Mouse (Mus musculus) stomach, embryonic 14.5 days (tissue): ENCODE data around the gene Sirpa. TPM values are rescaled to one million over a fixed set of nuclear protein-coding genes. Genes with fewer than 3 reads are reported as not detected.

Experiments
- ATAC-seq: fragments of 200-750 bp; cut with Nextera tagmentation; 2 replicates; pipeline ENCODE4 v1.8.0; 2017; ENCODE audit warnings: low read depth, moderate TSS enrichment; ENCODE audit not compliant: insufficient number of reproducible peaks, insufficient read depth, low FRiP score
- H3K27ac ChIP-seq: fragments of 300-500 bp; sonication (generic); 2 replicates; pipeline ENCODE4 v1.5.1; 2014; ENCODE audit warnings: mild to moderate bottlenecking, low read length, moderate library complexity, mixed read lengths
- H3K27me3 ChIP-seq: fragments of 300-500 bp; sonication (generic); 2 replicates; pipeline ENCODE4 v1.6.1; 2014; ENCODE audit warnings: low read length, control low read depth, mixed read lengths; ENCODE audit not compliant: control insufficient read depth, insufficient read depth
- H3K36me3 ChIP-seq: fragments of 300-500 bp; sonication (generic); 2 replicates; pipeline ENCODE4 v1.6.1; 2014; ENCODE audit warnings: mild to moderate bottlenecking, control low read depth, low read length, moderate library complexity, mixed read lengths; ENCODE audit not compliant: control insufficient read depth, insufficient read depth
- H3K4me1 ChIP-seq: fragments of 300-500 bp; sonication (generic); 2 replicates; pipeline ENCODE4 v1.6.1; 2014; ENCODE audit warnings: low read length, control low read depth, mixed read lengths; ENCODE audit not compliant: control insufficient read depth, insufficient read depth
- H3K4me2 ChIP-seq: fragments of 300-500 bp; sonication (generic); replicated peaks from 2 replicates; pipeline ENCODE4 v1.6.1; 2014; ENCODE audit warnings: low read depth, low read length, control low read depth
- H3K4me3 ChIP-seq: fragments of 300-500 bp; sonication (generic); 2 replicates; pipeline ENCODE4 v1.5.1; 2014; ENCODE audit warnings: low read depth, low read length, control low read depth
- H3K9ac ChIP-seq: fragments of 300-500 bp; sonication (generic); replicated peaks from 2 replicates; pipeline ENCODE4 v1.6.1; 2014; ENCODE audit warnings: low read depth, mild to moderate bottlenecking, control low read depth, low read length, moderate library complexity, mixed read lengths
- H3K9me3 ChIP-seq: fragments of 300-500 bp; sonication (generic); 2 replicates; pipeline ENCODE4 v1.6.1; 2016; ENCODE audit warnings: low read depth, low read length, control low read depth; ENCODE audit not compliant: control insufficient read depth
- WGBS: fragments of 180-500 bp; shearing (Covaris S2); extraction: QIAGEN DNeasy Blood & Tissue Kit; methylation state at CpG from one replicate; pipeline ENCODE4 v1.1.7; 2014; 5-methylcytosine and 5-hydroxymethylcytosine counted together
- polyA plus RNA-seq: library from polyadenylated mRNA; unstranded; fragments of >200 nt; fragmentation: Nextera tagmentation; extraction: Ambion mirVana; gene quantifications from 2 replicates; pipeline ENCODE4 v1.2.1, GENCODE M21; 2014

The Sirpa gene
- polyA plus RNA-seq, 1 experiment from 2014 or later, result 27.4 TPM

- Histone ChIP-seq H3K9me3 (no peaks in the 10 kb centered on the region), H3K9ac (no peak overlapping the region), H3K27ac (no peak overlapping the region), H3K4me2 (no peak overlapping the region), H3K36me3 (peaks cover 4% of the 10 kb centered on the region; the same call in 1 of the 2 replicates), H3K4me3 (no peak overlapping the region), H3K27me3 (no peaks in the 10 kb centered on the region), H3K4me1 (no peaks in the 10 kb centered on the region)
- no peak for ATAC-seq
- WGBS, result 64% methylated on average over 3 of the region's 3 CpGs
Observed at GRCm38 (mm10) chr2:129605816-129606215, 13.2 kb downstream of the Sirpa start.

GRCm38 (mm10) chr2:129606269-129606668, 13.6 kb downstream of the Sirpa start:
- Histone ChIP-seq H3K4me1 (no peaks in the 10 kb centered on the region), H3K4me2 (no peak overlapping the region), H3K27me3 (no peaks in the 10 kb centered on the region), H3K9ac (no peak overlapping the region), H3K4me3 (no peak overlapping the region), H3K27ac (no peak overlapping the region), H3K9me3 (no peaks in the 10 kb centered on the region), H3K36me3 (peaks cover 6% of the 10 kb centered on the region; the same call in 1 of the 2 replicates)
- no peak for ATAC-seq
- WGBS, result 46% methylated on average over 8 of the region's 8 CpGs

- 81% methylated on average over 2 of the region's 2 CpGs for WGBS
- H3K4me3 ChIP-seq, result no peak overlapping the region
Observed at GRCm38 (mm10) chr2:129606899-129607298, 14.3 kb downstream of the Sirpa start.

GRCm38 (mm10) chr2:129613971-129614370, 21.3 kb downstream of the Sirpa start:
- no peak for ATAC-seq
- 88% methylated on average over 6 of the region's 6 CpGs for WGBS

More at GRCm38 (mm10) chr2:129606899-129607298, 14.3 kb downstream of the Sirpa start:
- H3K4me2 ChIP-seq, result no peak overlapping the region
- peaks cover 6% of the 10 kb centered on the region; the same call in 1 of the 2 replicates for H3K36me3 ChIP-seq
- H3K27me3 ChIP-seq, result no peaks in the 10 kb centered on the region
- H3K9ac ChIP-seq, result no peak overlapping the region
- no peaks in the 10 kb centered on the region for H3K4me1 ChIP-seq
- H3K9me3 ChIP-seq, result no peaks in the 10 kb centered on the region
- ATAC-seq, result no peak
- no peak overlapping the region for H3K27ac ChIP-seq

GRCm38 (mm10) chr2:129614482-129615185, 22.0 kb downstream of the Sirpa start:
- Histone ChIP-seq H3K36me3 (peaks cover 2% of the 10 kb centered on the region; the same call in 1 of the 2 replicates), H3K27me3 (no peaks in the 10 kb centered on the region), H3K4me1 (no peaks in the 10 kb centered on the region), H3K9me3 (peaks cover 4% of the 10 kb centered on the region; the same call in 1 of the 2 replicates), H3K4me3 (no peak overlapping the region), H3K9ac (no peak overlapping the region), H3K4me2 (no peak overlapping the region), H3K27ac (no peak overlapping the region)
- no peak for ATAC-seq
- 81% methylated on average over 10 of the region's 10 CpGs for whole genome bisulfite sequencing

More at GRCm38 (mm10) chr2:129613971-129614370, 21.3 kb downstream of the Sirpa start:
- H3K4me3 ChIP-seq, result no peak overlapping the region
- H3K4me2 ChIP-seq, result no peak overlapping the region
- H3K4me1 ChIP-seq, result no peaks in the 10 kb centered on the region
- peaks cover 6% of the 10 kb centered on the region; the same call in 1 of the 2 replicates for H3K36me3 ChIP-seq
- H3K27me3 ChIP-seq, result no peaks in the 10 kb centered on the region
- H3K9me3 ChIP-seq, result peaks cover 4% of the 10 kb centered on the region; the same call in 1 of the 2 replicates
- H3K27ac ChIP-seq, result no peak overlapping the region
- H3K9ac ChIP-seq, result no peak overlapping the region

GRCm38 (mm10) chr2:129620148-129620547, 27.5 kb downstream of the Sirpa start:
- Histone ChIP-seq H3K27me3 (no peaks in the 10 kb centered on the region), H3K4me3 (no peak overlapping the region), H3K9me3 (peaks cover 4% of the 10 kb centered on the region; the same call in 1 of the 2 replicates), H3K9ac (no peak overlapping the region), H3K36me3 (no peaks in the 10 kb centered on the region; the same call in 1 of the 2 replicates), H3K4me1 (0 out of 2 replicates have a peak, but pooled peaks cover 2% of the 10 kb centered on the region), H3K4me2 (no peak overlapping the region), H3K27ac (no peak overlapping the region)
- ATAC-seq, result no peak
- 84% methylated on average over 7 of the region's 7 CpGs for WGBS

- 0 out of 2 replicates have a peak, but pooled peaks cover 2% of the 10 kb centered on the region for H3K4me1 ChIP-seq
- 87% methylated on average over 5 of the region's 5 CpGs for WGBS
- no peak overlapping the region for H3K9ac ChIP-seq
- no peaks in the 10 kb centered on the region for H3K27me3 ChIP-seq
- no peaks in the 10 kb centered on the region for H3K9me3 ChIP-seq
- H3K4me2 ChIP-seq, result no peak overlapping the region
- no peak for ATAC-seq
- no peaks in the 10 kb centered on the region; the same call in 1 of the 2 replicates for H3K36me3 ChIP-seq
- H3K4me3 ChIP-seq, result no peak overlapping the region
- H3K27ac ChIP-seq, result no peak overlapping the region
Observed at GRCm38 (mm10) chr2:129620881-129621280, 28.2 kb downstream of the Sirpa start.

GRCm38 (mm10) chr2:129621654-129622490, 29.2 kb downstream of the Sirpa start:
- H3K4me2 ChIP-seq, result no peak overlapping the region
- no peak for ATAC-seq
- H3K4me3 ChIP-seq, result no peak overlapping the region

More at GRCm38 (mm10) chr2:129621654-129622490, 29.2 kb downstream of the Sirpa start:
- Histone ChIP-seq H3K9ac (no peak overlapping the region), H3K36me3 (no peaks in the 10 kb centered on the region; the same call in 1 of the 2 replicates), H3K27me3 (no peaks in the 10 kb centered on the region), H3K9me3 (no peaks in the 10 kb centered on the region), H3K27ac (no peak overlapping the region), H3K4me1 (0 out of 2 replicates have a peak, but pooled peaks cover 2% of the 10 kb centered on the region)
- WGBS, result 81% methylated on average over 9 of the region's 9 CpGs
